Comparison of ENCODE assay signal across 19 mouse cellular contexts in the genomic region with DNA sequence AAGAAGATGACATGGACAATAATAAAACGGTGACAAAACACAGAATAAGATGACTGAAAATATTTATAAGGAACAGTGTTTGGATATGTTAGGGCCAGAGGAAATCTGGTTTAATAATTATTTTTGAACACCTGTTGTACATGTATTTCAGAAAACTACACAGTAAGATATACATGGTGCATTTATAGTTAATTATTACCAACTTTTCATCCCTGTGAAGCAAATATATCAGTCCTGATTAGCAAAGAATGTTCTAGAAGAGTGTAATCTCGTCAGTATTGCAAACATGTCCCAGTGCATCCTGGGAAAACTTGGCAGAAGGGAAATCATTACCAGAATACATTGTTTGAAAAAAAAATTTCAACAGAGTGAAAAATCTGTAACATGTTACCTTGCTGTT.
DNase-seq lines count a peak whose midpoint lies in the region; ATAC-seq lines count a peak whose summit lies in the region.
"Had no signal": no experiment of that assay in that cellular context is flagged by ENCODE, and none has a peak within 500 bp of the region (broad histone marks: within the 10 kb centered on the region; RNA-seq: fewer than 3 reads in every experiment).

No protein-coding gene starts in this region.

- WGBS in intestine, embryonic 16.5 days = 59% methylated on average over 2 of the region's 2 CpGs
- 52% methylated on average over 2 of the region's 2 CpGs for WGBS in stomach, embryonic 15.5 days
- 82% methylated on average over 2 of the region's 2 CpGs for WGBS in forebrain, embryonic 13.5 days

- H3K27me3 ChIP-seq in intestine, embryonic 16.5 days (replicated peaks; ENCODE audit: control insufficient read depth, insufficient read depth, low read length) = no peaks in the 10 kb centered on the region
- H3K27me3 ChIP-seq in stomach, embryonic 15.5 days (replicated peaks) = no peaks in the 10 kb centered on the region
- no peaks in the 10 kb centered on the region for H3K27me3 ChIP-seq in forebrain, embryonic 13.5 days
- H3K27me3 ChIP-seq: embryonic facial prominence, embryonic 13.5 days; embryonic facial prominence, embryonic 15.5 days had no signal

- no peaks in the 10 kb centered on the region for H3K4me1 ChIP-seq in intestine, embryonic 16.5 days (ENCODE audit: control insufficient read depth, insufficient read depth, low read length)
- no peaks in the 10 kb centered on the region for H3K4me1 ChIP-seq in stomach, embryonic 15.5 days
- H3K4me1 ChIP-seq in forebrain, embryonic 13.5 days = no peaks in the 10 kb centered on the region
- H3K4me1 ChIP-seq: embryonic facial prominence, embryonic 13.5 days; embryonic facial prominence, embryonic 15.5 days had no signal

- no peak overlapping the region for H3K4me3 ChIP-seq in intestine, embryonic 16.5 days (ENCODE audit: low read length)
- no peak overlapping the region for H3K4me3 ChIP-seq in stomach, embryonic 15.5 days (replicated peaks)
- no peak overlapping the region for H3K4me3 ChIP-seq in forebrain, embryonic 13.5 days
- H3K4me3 ChIP-seq: embryonic facial prominence, embryonic 13.5 days; embryonic facial prominence, embryonic 15.5 days had no signal

- no peak overlapping the region for H3K4me2 ChIP-seq in intestine, embryonic 16.5 days (ENCODE audit: low read depth, low read length)
- no peak overlapping the region for H3K4me2 ChIP-seq in stomach, embryonic 15.5 days
- no peak overlapping the region for H3K4me2 ChIP-seq in forebrain, embryonic 13.5 days
- H3K4me2 ChIP-seq: embryonic facial prominence, embryonic 13.5 days; embryonic facial prominence, embryonic 15.5 days had no signal

- no peaks in the 10 kb centered on the region for H3K9me3 ChIP-seq in intestine, embryonic 16.5 days (ENCODE audit: control insufficient read depth, low read length)
- no peaks in the 10 kb centered on the region for H3K9me3 ChIP-seq in stomach, embryonic 15.5 days
- H3K9me3 ChIP-seq in forebrain, embryonic 13.5 days (replicated peaks) = no peaks in the 10 kb centered on the region
- H3K9me3 ChIP-seq: embryonic facial prominence, embryonic 13.5 days; embryonic facial prominence, embryonic 15.5 days had no signal

- DNase-seq in right cerebral cortex, postnatal 4 days = no peak
- DNase-seq: adrenal gland, adult 2 months; adrenal gland, postnatal 10 days; adrenal gland, postnatal 25 days; cerebellum, adult 11 months; cerebellum, adult 18-20 months; cerebellum, adult 8-10 months; cerebellum, adult 9-11 months; cerebellum, postnatal 14 days; cerebellum, postnatal 36 days; embryo, embryonic 11 days had no signal

- no peak overlapping the region for H3K9ac ChIP-seq in intestine, embryonic 16.5 days (ENCODE audit: low read depth, low read length)
- H3K9ac ChIP-seq in stomach, embryonic 15.5 days = no peak overlapping the region
- no peak overlapping the region for H3K9ac ChIP-seq in forebrain, embryonic 13.5 days
- H3K9ac ChIP-seq: embryonic facial prominence, embryonic 13.5 days; embryonic facial prominence, embryonic 15.5 days had no signal

- H3K36me3 ChIP-seq in intestine, embryonic 16.5 days (ENCODE audit: control insufficient read depth, insufficient read depth, low read length) = no peaks in the 10 kb centered on the region
- no peaks in the 10 kb centered on the region for H3K36me3 ChIP-seq in stomach, embryonic 15.5 days
- no peaks in the 10 kb centered on the region for H3K36me3 ChIP-seq in forebrain, embryonic 13.5 days (ENCODE audit: poor library complexity, severe bottlenecking)
- H3K36me3 ChIP-seq: embryonic facial prominence, embryonic 13.5 days; embryonic facial prominence, embryonic 15.5 days had no signal

- ATAC-seq in intestine, embryonic 16.5 days = peak; percentile 76
- peak; percentile 60; the same call in 1 of the 2 replicates for ATAC-seq in stomach, embryonic 15.5 days (ENCODE audit: insufficient read depth, low FRiP score, low read depth)
- no peak for ATAC-seq in erythroblast, adult 5-6 weeks (replicated peaks; ENCODE audit: low FRiP score, poor library complexity, severe bottlenecking)
- no peak for ATAC-seq in forebrain, embryonic 13.5 days
- ATAC-seq: forebrain, embryonic 14.5 days; forebrain, embryonic 16.5 days had no signal

- no peak overlapping the region for H3K27ac ChIP-seq in intestine, embryonic 16.5 days (ENCODE audit: low read length)
- H3K27ac ChIP-seq in stomach, embryonic 15.5 days = no peak overlapping the region
- no peak overlapping the region for H3K27ac ChIP-seq in forebrain, embryonic 13.5 days
- H3K27ac ChIP-seq: embryonic facial prominence, embryonic 13.5 days; embryonic facial prominence, embryonic 15.5 days had no signal

Comparison
In these comparisons a context has a peak if more than half of its experiments do, and no peak if none do; other contexts are left out.
1. ATAC-seq: peak in intestine, embryonic 16.5 days (single experiment) and stomach, embryonic 15.5 days (single experiment); none in erythroblast, adult 5-6 weeks (single experiment) and forebrain, embryonic 13.5 days (single experiment).